Mouse (Mus musculus) frontal cortex, postnatal 14 days (tissue): Measurements from ENCODE around the gene Cacnb4.

Source experiments
- DNase-seq, 2 experiments: peaks; one replicate each; pipeline ENCODE4 v3.0.0; 2022; ENCODE audit warnings: low spot score in 2 of 2

Gene Cacnb4

GRCm38 (mm10) chr2:52647255-52647998 lies 29.2 kb downstream of the Cacnb4 start:
- DNase-seq: no peak

GRCm38 (mm10) chr2:52643657-52644056 lies 33.0 kb downstream of the Cacnb4 start:
- DNase-seq: no peak

GRCm38 (mm10) chr2:52639530-52639875 lies 37.1 kb downstream of the Cacnb4 start:
- DNase-seq: no peak

- DNase-seq: no peak
Measured at GRCm38 (mm10) chr2:52638857-52639529, 37.6 kb downstream of the Cacnb4 start.

- no peak for DNase-seq
Measured at GRCm38 (mm10) chr2:52638226-52638625, 38.4 kb downstream of the Cacnb4 start.

- no peak for DNase-seq
Measured at GRCm38 (mm10) chr2:52636051-52636450, 40.6 kb downstream of the Cacnb4 start.

- DNase-seq: no peak
Measured at GRCm38 (mm10) chr2:52635358-52635757, 41.3 kb downstream of the Cacnb4 start.

- peak in 1 of 2 experiments; percentile 62 for DNase-seq
Measured at GRCm38 (mm10) chr2:52632880-52633279, 43.8 kb downstream of the Cacnb4 start.

- no peak for DNase-seq
Measured at GRCm38 (mm10) chr2:52628186-52628585, 48.4 kb downstream of the Cacnb4 start.

GRCm38 (mm10) chr2:52626266-52626665 lies 50.4 kb downstream of the Cacnb4 start:
- no peak for DNase-seq

GRCm38 (mm10) chr2:52625731-52626130 lies 50.9 kb downstream of the Cacnb4 start:
- no peak for DNase-seq

- DNase-seq: no peak
Measured at GRCm38 (mm10) chr2:52623921-52624404, 52.7 kb downstream of the Cacnb4 start.

GRCm38 (mm10) chr2:52623461-52623860 lies 53.2 kb downstream of the Cacnb4 start:
- DNase-seq: no peak

GRCm38 (mm10) chr2:52622616-52623015 lies 54.0 kb downstream of the Cacnb4 start:
- no peak for DNase-seq

GRCm38 (mm10) chr2:52619406-52619974 lies 57.1 kb downstream of the Cacnb4 start:
- no peak for DNase-seq

- no peak for DNase-seq
Measured at GRCm38 (mm10) chr2:52618804-52619203, 57.8 kb downstream of the Cacnb4 start.

- no peak for DNase-seq
Measured at GRCm38 (mm10) chr2:52615429-52615828, 61.2 kb downstream of the Cacnb4 start.

GRCm38 (mm10) chr2:52613888-52614287 lies 62.7 kb downstream of the Cacnb4 start:
- no peak for DNase-seq

- no peak for DNase-seq
Measured at GRCm38 (mm10) chr2:52609486-52609885, 67.1 kb downstream of the Cacnb4 start.

- DNase-seq: no peak
Measured at GRCm38 (mm10) chr2:52607857-52608485, 68.7 kb downstream of the Cacnb4 start.

- DNase-seq: no peak
Measured at GRCm38 (mm10) chr2:52606331-52606730, 70.3 kb downstream of the Cacnb4 start.

- DNase-seq: peak in 1 of 2 experiments; percentile 75
Measured at GRCm38 (mm10) chr2:52605321-52605720, 71.3 kb downstream of the Cacnb4 start.
